Mouse (Mus musculus) heart, embryonic 12.5 days (tissue): ENCODE data around the gene Ajuba. TPM values are rescaled to one million over a fixed set of nuclear protein-coding genes. Genes with fewer than 3 reads are reported as not detected.
A peak's percentile ranks its signal among the peaks of the same experiment; 100 is the strongest.

Experiments used
- ATAC-seq: fragments of 200-750 bp; cut with Nextera tagmentation; 2 replicates; pipeline ENCODE4 v1.8.0; 2017; ENCODE audit warnings: moderate TSS enrichment, moderate library complexity; ENCODE audit not compliant: insufficient number of reproducible peaks, low FRiP score
- H3K27ac ChIP-seq: fragments of 300-500 bp; sonication (generic); 2 replicates; pipeline ENCODE4 v1.5.1; 2016; ENCODE audit warnings: mild to moderate bottlenecking, moderate library complexity; ENCODE audit not compliant: poor library complexity, severe bottlenecking
- H3K27me3 ChIP-seq: fragments of 300-500 bp; sonication (generic); replicated peaks from 2 replicates; pipeline ENCODE4 v1.6.1; 2016; ENCODE audit warnings: mild to moderate bottlenecking, moderate library complexity
- H3K36me3 ChIP-seq: fragments of 300-500 bp; sonication (generic); 2 replicates; pipeline ENCODE4 v1.6.1; 2016; ENCODE audit warnings: mild to moderate bottlenecking, moderate library complexity
- H3K4me1 ChIP-seq: fragments of 300-500 bp; sonication (generic); replicated peaks from 2 replicates; pipeline ENCODE4 v1.6.1; 2016; ENCODE audit warnings: mild to moderate bottlenecking
- H3K4me2 ChIP-seq: fragments of 300-500 bp; sonication (generic); 2 replicates; pipeline ENCODE4 v1.6.1; 2016; ENCODE audit warnings: mild to moderate bottlenecking, moderate library complexity
- H3K4me3 ChIP-seq: fragments of 300-500 bp; sonication (generic); 2 replicates; pipeline ENCODE4 v1.5.1; 2016; ENCODE audit warnings: mild to moderate bottlenecking
- H3K9ac ChIP-seq: fragments of 300-500 bp; sonication (generic); 2 replicates; pipeline ENCODE4 v1.6.1; 2016; ENCODE audit warnings: mild to moderate bottlenecking, moderate library complexity
- H3K9me3 ChIP-seq: fragments of 300-500 bp; sonication (generic); replicated peaks from 2 replicates; pipeline ENCODE4 v1.6.1; 2016; ENCODE audit warnings: mild to moderate bottlenecking, moderate library complexity
- WGBS: fragments of 180-500 bp; shearing (Covaris S2); methylation state at CpG from one replicate; pipeline ENCODE4 v1.1.7; 2016; 5-methylcytosine and 5-hydroxymethylcytosine counted together
- microRNA counts: library from miRNA; unstranded; fragments of <30 nt; microRNA quantifications from one replicate; lab custom pipeline; 2017
- microRNA-seq: library from miRNA; unstranded; fragments of <30 nt; microRNA quantifications from one replicate; pipeline ENCODE4, GENCODE M21; 2017
- polyA plus RNA-seq: library from polyadenylated mRNA; unstranded; fragments of >200 nt; fragmentation: Nextera tagmentation; extraction: Ambion mirVana; gene quantifications from 2 replicates; pipeline ENCODE4 v1.2.1, GENCODE M21; 2016

The Ajuba gene
- polyA plus RNA-seq, 1 experiment from 2014 or later: 39.5 TPM

GRCm38 (mm10) chr14:54540771-54541170 lies 36.6 kb downstream of the Ajuba start:
- no peak for ATAC-seq

GRCm38 (mm10) chr14:54538580-54538979 lies 38.8 kb downstream of the Ajuba start:
- Histone ChIP-seq H3K27me3 (no peaks in the 10 kb centered on the region), H3K4me1 (0 out of 2 replicates have a peak, but pooled peaks cover 4% of the 10 kb centered on the region), H3K4me2 (no peak overlapping the region), H3K9me3 (no peaks in the 10 kb centered on the region; the same call in 1 of the 2 replicates), H3K36me3 (peaks cover 30% of the 10 kb centered on the region), H3K27ac (no peak overlapping the region), H3K9ac (no peak overlapping the region), H3K4me3 (no peak overlapping the region)
- WGBS: 82% methylated on average over 2 of the region's 2 CpGs
- no peak for ATAC-seq

More at GRCm38 (mm10) chr14:54540771-54541170, 36.6 kb downstream of the Ajuba start:
- Histone ChIP-seq H3K4me2 (no peak overlapping the region), H3K27ac (no peak overlapping the region), H3K36me3 (peaks cover 50% of the 10 kb centered on the region), H3K9ac (no peak overlapping the region), H3K9me3 (no peaks in the 10 kb centered on the region; the same call in 1 of the 2 replicates), H3K27me3 (no peaks in the 10 kb centered on the region), H3K4me3 (no peak overlapping the region), H3K4me1 (0 out of 2 replicates have a peak, but pooled peaks cover 4% of the 10 kb centered on the region)
- 58% methylated on average over 11 of the region's 11 CpGs for WGBS

- H3K9ac ChIP-seq: no peak overlapping the region
- no peaks in the 10 kb centered on the region for H3K36me3 ChIP-seq
- ATAC-seq: peak; percentile 79
- H3K4me2 ChIP-seq: peak overlapping the region; percentile 87
- 9% methylated on average over 17 of the region's 17 CpGs for WGBS
- H3K4me1 ChIP-seq: peaks cover 16% of the 10 kb centered on the region
- no peaks in the 10 kb centered on the region for H3K27me3 ChIP-seq
- no peaks in the 10 kb centered on the region for H3K9me3 ChIP-seq
- no peak overlapping the region for H3K4me3 ChIP-seq
- H3K27ac ChIP-seq: no peak overlapping the region; the same call in 1 of the 2 replicates
Observed at GRCm38 (mm10) chr14:54528446-54529111, 48.8 kb downstream of the Ajuba start.

GRCm38 (mm10) chr14:54528007-54528393 lies 49.4 kb downstream of the Ajuba start:
- H3K4me1 ChIP-seq: peaks cover 16% of the 10 kb centered on the region
- H3K36me3 ChIP-seq: no peaks in the 10 kb centered on the region
- no peaks in the 10 kb centered on the region for H3K27me3 ChIP-seq
- H3K9ac ChIP-seq: no peak overlapping the region
- no peak overlapping the region for H3K4me3 ChIP-seq
- peak overlapping the region; percentile 87 for H3K4me2 ChIP-seq
- H3K27ac ChIP-seq: 0 out of 2 replicates have a peak overlapping the region, but pooled peaks have one; percentile 14
- H3K9me3 ChIP-seq: no peaks in the 10 kb centered on the region
- WGBS: 22% methylated on average over 5 of the region's 5 CpGs
- ATAC-seq: no peak

GRCm38 (mm10) chr14:54527227-54528006 lies 49.9 kb downstream of the Ajuba start:
- peak overlapping the region; percentile 70 for H3K9ac ChIP-seq
- H3K4me2 ChIP-seq: peak overlapping the region; percentile 87
- no peaks in the 10 kb centered on the region for H3K27me3 ChIP-seq
- peak overlapping the region; percentile 48 for H3K4me3 ChIP-seq
- peak; percentile 73 for ATAC-seq
- no peaks in the 10 kb centered on the region for H3K9me3 ChIP-seq
- WGBS: 1% methylated on average over 18 of the region's 18 CpGs
- H3K36me3 ChIP-seq: no peaks in the 10 kb centered on the region
- H3K27ac ChIP-seq: peak overlapping the region; percentile 14; the same call in 1 of the 2 replicates
- peaks cover 16% of the 10 kb centered on the region for H3K4me1 ChIP-seq

- Histone ChIP-seq H3K9ac (no peak overlapping the region), H3K4me1 (peaks cover 20% of the 10 kb centered on the region), H3K4me2 (no peak overlapping the region), H3K9me3 (no peaks in the 10 kb centered on the region), H3K36me3 (no peaks in the 10 kb centered on the region), H3K4me3 (no peak overlapping the region), H3K27ac (no peak overlapping the region), H3K27me3 (no peaks in the 10 kb centered on the region)
- WGBS: 28% methylated on average over 6 of the region's 6 CpGs
- no peak for ATAC-seq
Observed at GRCm38 (mm10) chr14:54523600-54523999, 53.8 kb downstream of the Ajuba start.

MicroRNA genes within 50 kb of the gene (microRNA counts, 519-probe panel; counts per million panel counts)
- microRNA mmu-miR-686 (lab: Ali Mortazavi, UCI): not detected

Small RNA genes within 50 kb of the gene (microRNA-seq; reads per million reads assigned to microRNA genes)
- not detected for gene Mir686

Other genes with a start within 250 kb of the Ajuba start
- 53.3 and 57.6 TPM in 2 replicates for gene Oxa1l, start 216.7 kb downstream of the Ajuba start, polyA plus RNA-seq
- 8.0 and 8.3 TPM in 2 replicates for gene Slc7a7, start 159.8 kb downstream of the Ajuba start, polyA plus RNA-seq
- 284 and 290 TPM in 2 replicates for gene Mrpl52, start 150.6 kb downstream of the Ajuba start, polyA plus RNA-seq
- 127 and 129 TPM in 2 replicates for gene Mmp14, start 145.9 kb downstream of the Ajuba start, polyA plus RNA-seq
- gene Lrp10, start 113.4 kb downstream of the Ajuba start, polyA plus RNA-seq: 50.3 and 55.8 TPM in 2 replicates
- 1.9 and 2.4 TPM in 2 replicates for gene Rem2, start 101.5 kb downstream of the Ajuba start, polyA plus RNA-seq
- 63.5 and 65.0 TPM in 2 replicates for gene Prmt5, start 60.0 kb downstream of the Ajuba start, polyA plus RNA-seq
- gene Haus4, start 22.9 kb downstream of the Ajuba start, polyA plus RNA-seq: 38.0 and 46.3 TPM in 2 replicates
- gene 4931414P19Rik, start 28.4 kb upstream of the Ajuba start, polyA plus RNA-seq: 6.4 and 6.8 TPM in 2 replicates
- gene Psmb5, start 40.5 kb upstream of the Ajuba start, polyA plus RNA-seq: 300 and 308 TPM in 2 replicates
- gene Psmb11, start 43.9 kb upstream of the Ajuba start, polyA plus RNA-seq: not detected in 2 replicates
- not detected in 2 replicates for gene Gm17606, start 63.4 kb upstream of the Ajuba start, polyA plus RNA-seq
- gene Cdh24, start 63.8 kb upstream of the Ajuba start, polyA plus RNA-seq: 3.1 and 3.3 TPM in 2 replicates
- gene 1700123O20Rik, start 108.7 kb upstream of the Ajuba start, polyA plus RNA-seq: 50.3 and 57.1 TPM in 2 replicates
- 85.1 and 89.0 TPM in 2 replicates for gene Acin1, start 109.4 kb upstream of the Ajuba start, polyA plus RNA-seq
- 0.21 and 0.28 TPM in 2 replicates for gene Gm29776, start 121.3 kb upstream of the Ajuba start, polyA plus RNA-seq
- not detected in 2 replicates for gene Cebpe, start 134.6 kb upstream of the Ajuba start, polyA plus RNA-seq
- gene Slc7a8, start 204.4 kb upstream of the Ajuba start, polyA plus RNA-seq: 4.4 and 4.7 TPM in 2 replicates
- gene Rnf212b, start 236.6 kb upstream of the Ajuba start, polyA plus RNA-seq: not detected in 2 replicates